Mouse (Mus musculus): ENCODE data around the gene Tcea3.
A peak's percentile ranks its signal among the peaks of the same experiment; 100 is the strongest.

Tcea3 gene

GRCm38 (mm10) chr4:136239622-136240021 is 7.9 kb upstream of the Tcea3 start:
- peak; percentile 59 to 85 for DNase-seq

GRCm38 (mm10) chr4:136240123-136240522 is 7.4 kb upstream of the Tcea3 start:
- no peak for DNase-seq

- DNase-seq, result no peak
Observed at GRCm38 (mm10) chr4:136240955-136241354, 6.6 kb upstream of the Tcea3 start.

GRCm38 (mm10) chr4:136242065-136242703 is 5.3 kb upstream of the Tcea3 start:
- peak in 1 of 2 experiments; percentile 33 for DNase-seq

GRCm38 (mm10) chr4:136242728-136243127 is 4.8 kb upstream of the Tcea3 start:
- DNase-seq, result no peak

- DNase-seq, result no peak
Observed at GRCm38 (mm10) chr4:136244208-136244607, 3.3 kb upstream of the Tcea3 start.

GRCm38 (mm10) chr4:136245681-136246080 is 1.8 kb upstream of the Tcea3 start:
- DNase-seq, result no peak

- DNase-seq, result no peak
Observed at GRCm38 (mm10) chr4:136246568-136246969, 960 bp upstream of the Tcea3 start.

- DNase-seq, result no peak
Observed at GRCm38 (mm10) chr4:136247386-136247728, 172 bp upstream of the Tcea3 start.

- no peak for DNase-seq
Observed at GRCm38 (mm10) chr4:136248464-136249331, 1.2 kb downstream of the Tcea3 start.

GRCm38 (mm10) chr4:136249332-136249647 is 1.8 kb downstream of the Tcea3 start:
- no peak for DNase-seq

- no peak for DNase-seq
Observed at GRCm38 (mm10) chr4:136249780-136250179, 2.3 kb downstream of the Tcea3 start.

- no peak for DNase-seq
Observed at GRCm38 (mm10) chr4:136255919-136256318, 8.4 kb downstream of the Tcea3 start.

GRCm38 (mm10) chr4:136256696-136257095 is 9.2 kb downstream of the Tcea3 start:
- no peak for DNase-seq

GRCm38 (mm10) chr4:136259916-136260315 is 12.4 kb downstream of the Tcea3 start:
- DNase-seq, result no peak

GRCm38 (mm10) chr4:136260491-136261180 is 13.1 kb downstream of the Tcea3 start:
- peak; percentile 63 to 88 for DNase-seq

GRCm38 (mm10) chr4:136261912-136262311 is 14.4 kb downstream of the Tcea3 start:
- peak in 1 of 2 experiments; percentile 16 for DNase-seq

- no peak for DNase-seq
Observed at GRCm38 (mm10) chr4:136263555-136263954, 16.0 kb downstream of the Tcea3 start.

- DNase-seq, result peak; percentile 63
Observed at GRCm38 (mm10) chr4:136266716-136267343, 19.3 kb downstream of the Tcea3 start.

GRCm38 (mm10) chr4:136268912-136269311 is 21.4 kb downstream of the Tcea3 start:
- DNase-seq, result no peak

GRCm38 (mm10) chr4:136270648-136271047 is 23.1 kb downstream of the Tcea3 start:
- DNase-seq, result no peak

- no peak for DNase-seq
Observed at GRCm38 (mm10) chr4:136281097-136281496, 33.6 kb downstream of the Tcea3 start.

- DNase-seq, result no peak
Observed at GRCm38 (mm10) chr4:136281611-136282010, 34.1 kb downstream of the Tcea3 start.
